ENCODE assay signal across 32 mouse cellular contexts in genomic region chr9:85347823-85348523, GRCm38 (mm10). TPM values are rescaled to one million over a fixed set of nuclear protein-coding genes. Genes with fewer than 3 reads are reported as not detected.
DNase-seq lines count a peak whose midpoint lies in the region; ATAC-seq and TF ChIP-seq lines count a peak whose summit lies in the region.
"Had no signal": no experiment of that assay in that cellular context is flagged by ENCODE, and none has a peak within 500 bp of the region (broad histone marks: within the 10 kb centered on the region; RNA-seq: fewer than 3 reads in every experiment).

No protein-coding gene starts in this region.

- no peak for TF ChIP-seq CTCF in small intestine, adult 2 months (IDR thresholded peaks at IDR 0.05; ENCODE audit: extremely low read depth, insufficient read length, insufficient replicate concordance, low read depth, low read length)

- 0 out of 2 replicates have a peak, but pooled peaks cover 2% of the 10 kb centered on the region for H3K9me3 ChIP-seq in kidney, embryonic 16.5 days (ENCODE audit: low read length)
- H3K9me3 ChIP-seq: embryonic facial prominence, embryonic 12.5 days; forebrain, embryonic 13.5 days; heart, embryonic 15.5 days; limb, embryonic 13.5 days; liver, embryonic 12.5 days; lung, embryonic 15.5 days; midbrain, embryonic 12.5 days; neural tube, embryonic 15.5 days had no signal

- no peak overlapping the region for H3K9ac ChIP-seq in kidney, embryonic 16.5 days (replicated peaks; ENCODE audit: low read length)
- H3K9ac ChIP-seq: embryonic facial prominence, embryonic 12.5 days; forebrain, embryonic 13.5 days; heart, embryonic 15.5 days; hindbrain, embryonic 14.5 days; limb, embryonic 13.5 days; liver, embryonic 12.5 days; lung, embryonic 15.5 days; midbrain, embryonic 12.5 days; neural tube, embryonic 15.5 days had no signal

- H3K27ac ChIP-seq in kidney, embryonic 16.5 days (ENCODE audit: low read length): no peak overlapping the region
- H3K27ac ChIP-seq in small intestine, adult 2 months (ENCODE audit: insufficient read depth, low read depth, low read length): peak overlapping the region; percentile 73
- H3K27ac ChIP-seq: embryonic facial prominence, embryonic 12.5 days; forebrain, embryonic 13.5 days; heart, embryonic 15.5 days; hindbrain, embryonic 14.5 days; limb, embryonic 13.5 days; liver, embryonic 12.5 days; lung, embryonic 15.5 days; midbrain, embryonic 12.5 days; neural tube, embryonic 15.5 days had no signal

- no peak for DNase-seq in kidney, adult 11 months
- DNase-seq in lung, postnatal 10 days: peak; percentile 14
- no peak for DNase-seq in lung, adult 18-20 months
- no peak for DNase-seq in cerebellum, adult 18-20 months
- DNase-seq: adrenal gland, adult 8-10 months; cerebellum, adult 2 months; cerebellum, postnatal 25 days; heart, postnatal 4 days; kidney, postnatal 25 days; layer of hippocampus, postnatal 36 days; thymus, postnatal 25 days had no signal

- H3K4me3 ChIP-seq in kidney, embryonic 16.5 days (ENCODE audit: low read length): no peak overlapping the region
- no peak overlapping the region for H3K4me3 ChIP-seq in small intestine, adult 2 months (ENCODE audit: low read depth, low read length)
- H3K4me3 ChIP-seq: embryonic facial prominence, embryonic 12.5 days; erythroblast, embryonic 14.5 days; forebrain, embryonic 13.5 days; heart, embryonic 15.5 days; limb, embryonic 13.5 days; liver, embryonic 12.5 days; lung, embryonic 15.5 days; midbrain, embryonic 12.5 days; neural tube, embryonic 15.5 days had no signal

- no peaks in the 10 kb centered on the region for H3K36me3 ChIP-seq in kidney, embryonic 16.5 days (ENCODE audit: insufficient read depth, low read length)
- no peaks in the 10 kb centered on the region for H3K36me3 ChIP-seq in small intestine, adult 2 months (ENCODE audit: control insufficient read depth, insufficient read depth, low read length)
- H3K36me3 ChIP-seq: embryonic facial prominence, embryonic 12.5 days; heart, embryonic 15.5 days; limb, embryonic 13.5 days; liver, embryonic 12.5 days; lung, embryonic 15.5 days; midbrain, embryonic 12.5 days; neural tube, embryonic 15.5 days had no signal

- H3K4me2 ChIP-seq in kidney, embryonic 16.5 days (replicated peaks; ENCODE audit: low read depth, low read length): 0 out of 2 replicates have a peak overlapping the region, but pooled peaks have one; percentile 1
- H3K4me2 ChIP-seq: embryonic facial prominence, embryonic 12.5 days; forebrain, embryonic 13.5 days; heart, embryonic 15.5 days; hindbrain, embryonic 14.5 days; limb, embryonic 13.5 days; liver, embryonic 12.5 days; lung, embryonic 15.5 days; midbrain, embryonic 12.5 days; neural tube, embryonic 15.5 days had no signal

- 24% methylated on average over 10 of the region's 10 CpGs for WGBS in kidney, embryonic 16.5 days
- 38% methylated on average over 10 of the region's 10 CpGs for WGBS in small intestine, adult 2 months

- H3K27me3 ChIP-seq in kidney, embryonic 16.5 days (ENCODE audit: insufficient read depth, low read length): no peaks in the 10 kb centered on the region
- H3K27me3 ChIP-seq in small intestine, adult 2 months (ENCODE audit: control insufficient read depth, insufficient read depth, low read length): no peaks in the 10 kb centered on the region
- H3K27me3 ChIP-seq: embryonic facial prominence, embryonic 12.5 days; forebrain, embryonic 13.5 days; heart, embryonic 15.5 days; limb, embryonic 13.5 days; liver, embryonic 12.5 days; lung, embryonic 15.5 days; midbrain, embryonic 12.5 days; neural tube, embryonic 15.5 days had no signal

- ATAC-seq in kidney, embryonic 16.5 days (ENCODE audit: low FRiP score, low TSS enrichment): no peak; the same call in 1 of the 2 replicates
- no peak for ATAC-seq in erythroblast, adult 5-6 weeks (replicated peaks; ENCODE audit: low FRiP score, poor library complexity, severe bottlenecking)
- ATAC-seq: forebrain, embryonic 13.5 days; inflammation-experienced regulatory T-cells, adult 6 months; liver, embryonic 12.5 days had no signal

- no peaks in the 10 kb centered on the region for H3K4me1 ChIP-seq in kidney, embryonic 16.5 days (ENCODE audit: insufficient read depth, low read length)
- H3K4me1 ChIP-seq in small intestine, adult 2 months (ENCODE audit: control insufficient read depth, insufficient read depth, insufficient read length, low read length): peaks cover 18% of the 10 kb centered on the region; the same call in 1 of the 2 replicates
- H3K4me1 ChIP-seq: embryonic facial prominence, embryonic 12.5 days; forebrain, embryonic 13.5 days; heart, embryonic 15.5 days; limb, embryonic 13.5 days; liver, embryonic 12.5 days; midbrain, embryonic 12.5 days; neural tube, embryonic 15.5 days had no signal

- no peak for TF ChIP-seq POLR2A in small intestine, adult 2 months (IDR thresholded peaks at IDR 0.05; ENCODE audit: low read depth, low read length)

RNA-seq across cellular contexts. Expression of gene Tent5a, which starts 20.8 kb away (rescaled TPM):
- 2.8 and 3.0 TPM in 2 replicates for polyA plus RNA-seq in kidney, embryonic 16.5 days (2015; fragmentation: Nextera tagmentation; extraction: Ambion mirVana)
- 4.8 and 15.9 TPM in 2 replicates for polyA plus RNA-seq in small intestine, adult 2 months (2012; rRNA removed)
- 16.3 and 18.6 TPM in 2 replicates for total RNA-seq in erythroblast, adult 5-6 weeks (2015; ENCODE audit: low replicate concordance)
- 11.0 and 12.2 TPM in 2 replicates for total RNA-seq in erythroblast, adult 5-6 weeks (2017; ENCODE audit: low replicate concordance)

RNA-seq across cellular contexts. Expression of gene Gm11114, which starts 35.4 kb away (rescaled TPM):
- not detected in 2 replicates for polyA plus RNA-seq in kidney, embryonic 16.5 days (2015; fragmentation: Nextera tagmentation; extraction: Ambion mirVana)
- not detected in 2 replicates for polyA plus RNA-seq in small intestine, adult 2 months (2012; rRNA removed)
- not detected in 2 replicates for total RNA-seq in erythroblast, adult 5-6 weeks (2015; ENCODE audit: low replicate concordance)
- total RNA-seq in erythroblast, adult 5-6 weeks (2017; ENCODE audit: low replicate concordance): not detected in 2 replicates
- total RNA-seq: adrenal gland, adult 8-10 months; gastrocnemius, adult 18-20 months; gastrocnemius, postnatal 4 days; heart, postnatal 4 days; layer of hippocampus, adult 8-10 months; layer of hippocampus, postnatal 36 days; left cerebral cortex, postnatal 25 days; megakaryocyte, adult 5-6 weeks; MEL had no signal
- polyA plus RNA-seq: C2C12; cerebellum, adult 2 months; embryonic facial prominence, embryonic 12.5 days; erythroblast, embryonic 14.5 days; forebrain, embryonic 13.5 days; heart, embryonic 15.5 days; hindbrain, embryonic 14.5 days; inflammation-experienced regulatory T-cells, adult 6 months; limb, embryonic 13.5 days; liver, embryonic 12.5 days; lung, embryonic 15.5 days; midbrain, embryonic 12.5 days; neural tube, embryonic 15.5 days had no signal
